Mouse (Mus musculus) skeletal muscle tissue, postnatal 0 days (tissue): Measurements from ENCODE around the gene Pi4k2b. TPM values are rescaled to one million over a fixed set of nuclear protein-coding genes. Genes with fewer than 3 reads are reported as not detected.

ENCODE experiments used
- polyA plus RNA-seq: library from polyadenylated mRNA; unstranded; fragments of >200 nt; fragmentation: Nextera tagmentation; extraction: Ambion mirVana; gene quantifications from 2 replicates; pipeline ENCODE4 v1.2.1, GENCODE M21; 2015

Pi4k2b gene
- 6.4 and 6.8 TPM in 2 replicates for polyA plus RNA-seq

DNA sequence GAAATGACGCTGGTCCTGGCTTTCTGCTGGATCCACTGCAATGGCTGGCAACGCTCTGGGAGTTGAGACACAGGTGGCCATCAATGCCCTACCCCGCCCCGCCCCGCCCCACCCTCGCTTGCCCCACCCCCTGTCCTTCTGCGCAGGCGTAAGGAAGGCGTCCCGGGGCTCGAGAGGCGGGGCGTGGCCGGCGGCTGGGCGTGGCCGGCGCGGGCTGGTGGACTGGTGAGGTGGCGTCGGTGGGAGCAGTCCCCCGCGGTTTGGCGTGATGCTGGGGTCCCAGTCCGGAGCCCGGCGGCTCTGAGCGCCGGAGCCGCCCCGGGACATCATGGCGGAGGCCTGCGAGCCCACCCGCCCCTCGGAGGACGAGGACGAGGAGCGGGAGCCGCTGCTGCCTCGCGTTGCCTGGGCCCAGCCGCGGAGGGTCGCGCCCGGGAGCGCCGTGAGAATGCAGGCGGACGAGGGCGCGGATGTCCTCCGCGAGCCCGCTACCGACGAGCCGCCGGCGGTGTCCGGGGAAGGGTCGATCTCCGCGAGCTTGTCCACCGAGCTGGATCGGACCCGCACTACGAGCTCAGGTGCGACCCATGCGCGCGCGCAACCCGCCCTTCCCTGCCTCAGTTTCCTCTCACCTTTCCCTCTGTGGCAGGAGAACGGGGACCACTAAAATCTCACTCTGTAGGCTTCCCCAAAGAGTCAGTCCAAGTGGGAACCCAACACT is at the start of gene Pi4k2b:
Gene Pi4k2b, plus strand, starts transcription at position 184 of the 721 bp plus-strand sequence.

GRCm38 (mm10) chr5:52775237-52775636 is 33.9 kb downstream of the Pi4k2b start, which contains the start of gene Zcchc4:
Gene Zcchc4, plus strand, starts transcription at chr5:52775409.

Other genes with a start within 250 kb of the Pi4k2b start
- 2.4 and 2.6 TPM in 2 replicates for gene Lgi2, start 175.1 kb upstream of the Pi4k2b start, polyA plus RNA-seq
- gene Sepsecs, start 71.9 kb upstream of the Pi4k2b start, polyA plus RNA-seq, result 4.6 and 5.0 TPM in 2 replicates
- 9.1 and 10.1 TPM in 2 replicates for gene Zcchc4, start 33.8 kb downstream of the Pi4k2b start, polyA plus RNA-seq
- 47.4 and 50.3 TPM in 2 replicates for gene Anapc4, start 92.4 kb downstream of the Pi4k2b start, polyA plus RNA-seq